Mouse (Mus musculus): ENCODE data around the gene Tnfrsf1b.
A peak's percentile ranks its signal among the peaks of the same experiment; 100 is the strongest.

Gene Tnfrsf1b

GRCm38 (mm10) chr4:145219240-145219985 lies 27.3 kb downstream of the Tnfrsf1b start:
- peak; percentile 43 for DNase-seq (ENCODE audit: low read depth)

- peak; percentile 62 for DNase-seq (ENCODE audit: low read depth)
Observed at GRCm38 (mm10) chr4:145217837-145218236, 28.8 kb downstream of the Tnfrsf1b start.

- no peak for DNase-seq (ENCODE audit: low read depth)
Observed at GRCm38 (mm10) chr4:145217046-145217445, 29.6 kb downstream of the Tnfrsf1b start.

- no peak for DNase-seq (ENCODE audit: low read depth)
Observed at GRCm38 (mm10) chr4:145215396-145215795, 31.3 kb downstream of the Tnfrsf1b start.

GRCm38 (mm10) chr4:145214786-145215174 lies 31.9 kb downstream of the Tnfrsf1b start:
- no peak for DNase-seq (ENCODE audit: low read depth)

- DNase-seq (ENCODE audit: low read depth) = peak; percentile 94
Observed at GRCm38 (mm10) chr4:145213999-145214785, 32.5 kb downstream of the Tnfrsf1b start.

- DNase-seq (ENCODE audit: low read depth) = no peak
Observed at GRCm38 (mm10) chr4:145211076-145211475, 35.6 kb downstream of the Tnfrsf1b start.

DNA sequence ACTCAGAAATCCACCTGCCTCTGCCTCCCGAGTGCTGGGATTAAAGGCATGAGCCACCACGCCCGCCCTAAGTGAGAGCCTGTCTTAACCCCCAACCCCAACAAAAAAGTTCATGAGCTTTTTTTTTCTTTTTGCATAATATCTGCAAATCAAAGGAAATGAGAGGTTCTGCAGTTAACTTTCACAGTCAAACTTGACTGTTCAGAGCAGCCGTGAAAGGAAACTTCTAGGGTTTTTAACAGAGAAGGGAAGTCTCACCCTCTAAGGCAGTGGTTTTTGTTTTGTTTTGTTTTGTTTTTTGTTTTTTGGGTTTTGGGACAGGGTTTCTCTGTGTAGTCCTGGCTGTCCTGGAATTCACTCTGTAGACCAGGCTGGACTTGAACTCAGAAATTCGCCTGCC lies 36.1 kb downstream of the Tnfrsf1b start:
- no peak for DNase-seq (ENCODE audit: low read depth)

DNA sequence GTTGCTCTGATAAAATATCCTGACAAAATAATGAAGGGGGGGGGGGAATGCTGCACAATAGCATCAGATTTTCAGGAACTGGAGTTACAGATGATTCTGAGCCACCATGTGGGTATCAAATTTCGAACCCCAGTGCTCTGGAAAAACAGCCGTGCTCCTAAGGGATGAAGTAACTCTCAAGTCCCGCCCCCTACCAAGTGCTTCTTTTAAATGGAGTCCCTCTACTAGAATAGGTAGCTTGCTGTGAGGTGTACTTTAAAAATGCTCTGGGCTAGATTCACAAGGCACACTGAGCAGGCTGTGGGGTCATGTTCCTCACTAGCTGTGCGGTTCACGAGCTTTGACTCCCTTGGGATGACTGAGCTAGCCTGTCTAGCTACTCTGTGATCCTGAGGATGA lies 37.0 kb downstream of the Tnfrsf1b start:
- DNase-seq (ENCODE audit: low read depth) = no peak

- no peak for DNase-seq (ENCODE audit: low read depth)
Observed at GRCm38 (mm10) chr4:145209076-145209689, 37.5 kb downstream of the Tnfrsf1b start.

- DNase-seq (ENCODE audit: low read depth) = no peak
Observed at GRCm38 (mm10) chr4:145207718-145208371, 38.8 kb downstream of the Tnfrsf1b start.

DNA sequence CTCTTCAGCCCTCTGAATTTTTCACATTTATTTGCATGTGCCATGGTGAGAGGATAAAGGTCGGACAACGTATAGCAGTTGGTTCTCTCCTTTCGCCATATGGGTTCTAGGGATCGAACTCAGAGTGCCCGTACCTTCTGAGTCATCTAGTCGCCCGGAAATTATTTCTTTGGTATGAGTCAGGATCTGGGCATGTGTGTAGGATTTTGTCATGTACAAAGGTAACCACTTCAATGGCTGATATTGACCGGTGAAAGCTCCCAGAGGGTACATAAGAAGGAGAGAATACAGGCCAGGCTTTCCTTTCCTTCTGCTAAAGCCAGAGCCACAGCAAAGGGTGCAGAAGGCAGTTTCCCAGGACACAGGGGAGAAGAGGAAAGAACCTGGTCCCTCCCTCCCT lies 41.9 kb downstream of the Tnfrsf1b start:
- DNase-seq (ENCODE audit: low read depth) = peak; percentile 33

DNA sequence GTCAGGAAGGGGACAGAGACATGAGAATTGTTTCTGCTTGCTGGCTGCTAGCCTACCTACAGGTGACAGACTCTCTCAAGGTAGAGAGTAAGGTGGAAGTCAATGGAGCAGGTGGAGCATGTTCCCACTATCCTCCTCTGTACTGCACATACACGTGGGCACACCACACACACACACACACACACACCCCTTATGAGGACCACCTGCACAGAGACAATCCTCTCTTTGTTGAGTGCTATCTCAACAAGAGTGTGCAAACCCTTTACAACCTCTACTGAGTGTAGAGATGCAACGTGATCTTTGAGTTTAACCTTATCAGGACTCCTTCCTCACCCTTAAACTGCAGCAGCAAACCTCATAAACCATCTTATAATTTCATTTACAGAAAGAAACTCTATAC lies 43.4 kb downstream of the Tnfrsf1b start:
- no peak for DNase-seq (ENCODE audit: low read depth)

- DNase-seq (ENCODE audit: low read depth) = no peak
Observed at GRCm38 (mm10) chr4:145201424-145201823, 45.2 kb downstream of the Tnfrsf1b start.

DNA sequence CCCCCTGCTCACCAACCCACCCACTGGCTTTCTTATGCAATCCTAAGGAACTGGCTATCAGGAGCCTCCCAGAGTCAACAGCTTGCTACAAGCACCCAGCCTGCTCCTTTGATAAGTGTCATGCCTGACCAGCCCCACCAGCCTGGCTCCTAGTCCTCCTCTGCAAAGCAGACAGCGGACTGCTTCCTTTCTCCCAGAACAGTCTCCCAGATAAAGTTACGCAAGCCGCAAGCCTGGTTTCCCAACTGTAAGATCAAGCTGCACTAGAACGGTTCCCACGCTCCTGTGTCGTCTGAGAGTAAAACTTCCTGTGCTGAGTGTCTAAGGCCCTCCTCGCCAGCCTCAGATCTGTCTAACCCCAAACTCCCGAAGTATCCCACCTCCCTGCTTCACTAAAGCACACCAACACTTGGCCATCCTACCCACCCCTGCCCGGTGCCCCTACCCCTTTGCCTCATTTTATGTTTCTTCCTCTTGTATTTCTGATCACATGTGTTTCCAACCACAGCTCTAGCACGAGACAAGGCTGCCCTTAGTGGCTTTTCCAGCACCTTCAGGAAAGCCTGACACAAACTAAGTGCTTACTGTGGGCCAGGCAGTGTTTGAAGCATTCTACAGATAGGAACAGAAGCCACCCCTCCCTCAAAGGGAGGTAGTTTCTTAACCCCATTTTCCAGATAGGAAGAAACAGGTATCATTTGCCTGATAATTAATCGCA lies 46.5 kb downstream of the Tnfrsf1b start:
- peak; percentile 57 for DNase-seq (ENCODE audit: low read depth)

DNA sequence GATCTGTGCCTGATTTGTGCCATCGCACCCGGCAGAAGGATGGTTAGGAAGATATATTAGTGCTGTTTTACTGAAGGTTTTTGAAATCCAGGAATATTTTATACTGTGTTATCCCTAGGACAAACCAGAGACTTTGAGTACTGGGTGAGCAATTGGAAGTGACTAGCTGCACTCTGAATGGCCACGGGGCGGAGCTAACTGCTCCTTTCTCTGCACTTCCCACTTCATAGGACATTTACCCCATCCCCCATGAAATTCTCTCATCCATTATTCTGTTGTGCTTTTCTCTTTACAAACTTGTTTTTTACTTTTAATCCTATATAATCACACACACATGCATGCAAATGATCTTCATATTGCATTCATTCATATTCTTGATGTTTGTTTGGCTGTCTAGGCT lies 50.1 kb downstream of the Tnfrsf1b start:
- peak; percentile 69 for DNase-seq (ENCODE audit: low read depth)

GRCm38 (mm10) chr4:145195172-145195571 lies 51.5 kb downstream of the Tnfrsf1b start:
- DNase-seq (ENCODE audit: low read depth) = no peak

DNA sequence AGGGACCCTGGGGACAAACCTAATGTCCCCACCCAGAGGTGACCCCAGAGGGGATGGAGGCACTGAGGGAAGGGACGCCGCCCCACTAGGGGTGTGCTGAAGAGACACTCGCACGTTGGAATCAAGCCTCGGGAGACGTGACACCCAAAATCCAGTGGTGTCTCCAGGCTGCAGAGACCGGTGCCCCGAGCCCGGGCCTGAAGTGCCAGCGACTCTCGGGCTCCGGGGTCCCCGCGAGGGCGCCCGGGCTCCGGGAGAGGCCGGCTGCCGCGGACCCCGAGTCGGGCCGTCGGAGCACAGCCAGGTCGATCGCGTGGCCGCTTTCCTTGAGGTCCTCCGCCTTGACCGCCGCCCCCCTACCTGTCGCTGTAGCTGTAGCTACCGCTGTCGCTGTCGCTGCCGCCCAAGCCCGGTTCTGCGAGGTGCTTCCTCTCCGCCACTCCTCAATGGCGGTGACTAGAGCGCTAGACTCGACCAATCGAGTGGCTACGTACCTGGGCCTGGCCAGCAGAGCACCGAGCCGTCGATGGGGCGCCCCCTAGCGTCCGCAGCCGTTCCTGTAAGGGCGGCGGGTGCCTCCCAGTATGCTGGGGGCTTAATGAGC lies 52.0 kb downstream of the Tnfrsf1b start, which contains the start of gene Vps13d:
TSS of gene Vps13d (minus strand) at position 447 of the 604 bp plus-strand sequence.
- peak; percentile 92 for DNase-seq (ENCODE audit: low read depth)

GRCm38 (mm10) chr4:145193991-145194511 lies 52.6 kb downstream of the Tnfrsf1b start:
- DNase-seq (ENCODE audit: low read depth) = peak; percentile 73

DNA sequence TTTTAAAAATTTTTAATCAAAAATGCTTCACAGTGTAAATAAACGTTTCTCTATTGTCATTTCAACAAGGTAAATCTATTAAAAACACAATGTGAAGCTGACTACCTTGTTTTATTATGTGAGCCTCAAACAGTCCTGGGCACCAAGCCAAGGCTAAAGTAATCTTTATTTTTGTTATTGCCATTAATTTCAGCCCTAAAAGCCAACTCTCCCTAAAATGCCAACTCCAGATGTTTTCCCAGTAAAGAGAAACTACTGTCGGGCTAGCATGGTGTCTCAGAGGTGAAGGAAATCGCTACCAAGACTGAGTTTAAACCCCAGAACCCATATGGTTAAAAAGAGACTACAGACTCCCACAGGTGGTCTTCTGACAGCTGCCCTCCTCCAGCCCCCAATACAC lies 53.3 kb downstream of the Tnfrsf1b start:
- DNase-seq (ENCODE audit: low read depth) = no peak

DNA sequence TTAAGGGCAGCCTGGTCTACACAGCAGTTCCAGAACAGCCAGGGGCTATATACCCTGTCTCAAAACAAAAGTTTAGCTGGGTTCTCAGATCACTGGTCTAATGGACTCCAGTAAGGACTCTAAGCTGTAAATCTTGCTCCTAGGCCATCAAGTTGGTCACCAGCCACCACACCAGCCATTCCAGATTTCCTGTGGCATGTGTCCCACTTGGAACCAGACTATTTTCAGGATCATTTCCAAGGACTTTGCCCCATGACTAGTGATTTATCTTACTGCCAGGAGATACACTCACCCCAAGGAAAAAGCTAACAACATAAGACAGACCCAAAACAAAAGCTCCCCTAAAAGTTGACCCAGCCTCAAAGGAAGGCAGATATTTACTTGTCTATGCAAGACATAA lies 54.0 kb downstream of the Tnfrsf1b start:
- no peak for DNase-seq (ENCODE audit: low read depth)

All from NIH3T3 (cell line).